Mouse (Mus musculus) intestine, postnatal 0 days (tissue): ENCODE results near the gene Ecpas. TPM values are rescaled to one million over a fixed set of nuclear protein-coding genes. Genes with fewer than 3 reads are reported as not detected.
A peak's percentile ranks its signal among the peaks of the same experiment; 100 is the strongest.

Experiments used
- ATAC-seq: fragments of 200-750 bp; cut with Nextera tagmentation; 2 replicates; pipeline ENCODE4 v1.8.0; 2017; ENCODE audit warnings: mild to moderate bottlenecking, moderate TSS enrichment, moderate library complexity
- H3K27ac ChIP-seq: fragments of 300-500 bp; sonication (generic); 2 replicates; pipeline ENCODE4 v1.5.1; 2014; ENCODE audit warnings: mild to moderate bottlenecking, low read depth, low read length, moderate library complexity
- H3K27me3 ChIP-seq: fragments of 300-500 bp; sonication (generic); replicated peaks from 2 replicates; pipeline ENCODE4 v1.6.1; 2014; ENCODE audit warnings: low read length, mixed read lengths; ENCODE audit not compliant: control insufficient read depth, insufficient read depth
- H3K36me3 ChIP-seq: fragments of 300-500 bp; sonication (generic); 2 replicates; pipeline ENCODE4 v1.6.1; 2014; ENCODE audit warnings: mild to moderate bottlenecking, moderate library complexity; ENCODE audit not compliant: control insufficient read depth, insufficient read depth
- H3K4me1 ChIP-seq: fragments of 300-500 bp; sonication (generic); replicated peaks from 2 replicates; pipeline ENCODE4 v1.6.1; 2014; ENCODE audit warnings: antibody characterized with exemption, low read length, mixed read lengths; ENCODE audit not compliant: control insufficient read depth, insufficient read depth
- H3K4me2 ChIP-seq: fragments of 300-500 bp; sonication (generic); replicated peaks from 2 replicates; pipeline ENCODE4 v1.6.1; 2014; ENCODE audit warnings: low read depth, mild to moderate bottlenecking, moderate library complexity
- H3K4me3 ChIP-seq: fragments of 300-500 bp; sonication (generic); 2 replicates; pipeline ENCODE4 v1.5.1; 2014; ENCODE audit warnings: low read depth, low read length
- H3K9ac ChIP-seq: fragments of 300-500 bp; sonication (generic); 2 replicates; pipeline ENCODE4 v1.6.1; 2014; ENCODE audit warnings: mild to moderate bottlenecking, low read depth, low read length
- H3K9me3 ChIP-seq: fragments of 300-500 bp; sonication (generic); 2 replicates; pipeline ENCODE4 v1.6.1; 2016; ENCODE audit warnings: mixed run types; ENCODE audit not compliant: control insufficient read depth
- CTCF ChIP-seq: sonication (generic); IDR thresholded peaks from 2 replicates; pipeline ENCODE4 v1.5.1; 2016; ENCODE audit warnings: low read depth, mild to moderate bottlenecking, control low read depth, antibody characterized with exemption, moderate library complexity
- WGBS: fragments of 180-500 bp; shearing (Covaris S2); extraction: QIAGEN DNeasy Blood & Tissue Kit; methylation state at CpG from one replicate; pipeline ENCODE4 v1.1.7; 2014; 5-methylcytosine and 5-hydroxymethylcytosine counted together
- polyA plus RNA-seq: library from polyadenylated mRNA; unstranded; fragments of >200 nt; fragmentation: Nextera tagmentation; extraction: Ambion mirVana; gene quantifications from 2 replicates; pipeline ENCODE4 v1.2.1, GENCODE M21; 2015

The Ecpas gene
- polyA plus RNA-seq, 1 experiment from 2014 or later: 14.4 TPM

- Histone ChIP-seq H3K9me3 (no peaks in the 10 kb centered on the region), H3K27me3 (no peaks in the 10 kb centered on the region), H3K4me1 (0 out of 2 replicates have a peak, but pooled peaks cover 7% of the 10 kb centered on the region), H3K4me2 (peak overlapping the region; percentile 76), H3K4me3 (no peak overlapping the region), H3K9ac (no peak overlapping the region), H3K36me3 (no peaks in the 10 kb centered on the region), H3K27ac (peak overlapping the region; percentile 99)
- TF ChIP-seq CTCF: no peak
- peak; percentile 80 for ATAC-seq
- 13% methylated on average over 3 of the region's 3 CpGs for WGBS
Measured at GRCm38 (mm10) chr4:58913336-58914026, 932 bp upstream of the Ecpas start.

- TF ChIP-seq CTCF: no peak
Measured at GRCm38 (mm10) chr4:58911831-58912628, 519 bp downstream of the Ecpas start.

GRCm38 (mm10) chr4:58911069-58911830, 1.3 kb downstream of the Ecpas start:
- H3K9me3 ChIP-seq: no peaks in the 10 kb centered on the region
- peak overlapping the region; percentile 76 for H3K4me2 ChIP-seq
- H3K27ac ChIP-seq: peak overlapping the region; percentile 99
- ATAC-seq: peak; percentile 37
- no peak for TF ChIP-seq CTCF
- 0 out of 2 replicates have a peak, but pooled peaks cover 7% of the 10 kb centered on the region for H3K4me1 ChIP-seq
- WGBS: under 1% methylated on average over 55 of the region's 56 CpGs
- H3K36me3 ChIP-seq: no peaks in the 10 kb centered on the region
- H3K4me3 ChIP-seq: peak overlapping the region; percentile 77
- peak overlapping the region; percentile 98 for H3K9ac ChIP-seq
- no peaks in the 10 kb centered on the region for H3K27me3 ChIP-seq

More at GRCm38 (mm10) chr4:58911831-58912628, 519 bp downstream of the Ecpas start:
- WGBS: under 1% methylated on average over 107 of the region's 126 CpGs
- Histone ChIP-seq H3K27ac (peak overlapping the region; percentile 99), H3K4me3 (peak overlapping the region; percentile 77), H3K9me3 (no peaks in the 10 kb centered on the region), H3K4me2 (peak overlapping the region; percentile 76), H3K36me3 (no peaks in the 10 kb centered on the region), H3K9ac (peak overlapping the region; percentile 98), H3K4me1 (0 out of 2 replicates have a peak, but pooled peaks cover 7% of the 10 kb centered on the region), H3K27me3 (no peaks in the 10 kb centered on the region)
- peak; percentile 57 for ATAC-seq

- Histone ChIP-seq H3K4me2 (peak overlapping the region; percentile 76), H3K9me3 (no peaks in the 10 kb centered on the region), H3K27ac (no peak overlapping the region), H3K9ac (peak overlapping the region; percentile 98), H3K27me3 (no peaks in the 10 kb centered on the region), H3K4me3 (peak overlapping the region; percentile 77), H3K36me3 (no peaks in the 10 kb centered on the region), H3K4me1 (0 out of 2 replicates have a peak, but pooled peaks cover 7% of the 10 kb centered on the region)
- WGBS: 32% methylated on average over 16 of the region's 16 CpGs
- no peak for TF ChIP-seq CTCF
- no peak for ATAC-seq
Measured at GRCm38 (mm10) chr4:58910175-58911068, 2.1 kb downstream of the Ecpas start.

- Histone ChIP-seq H3K27me3 (no peaks in the 10 kb centered on the region), H3K36me3 (no peaks in the 10 kb centered on the region), H3K4me1 (peaks cover 7% of the 10 kb centered on the region; the same call in 1 of the 2 replicates), H3K4me2 (no peak overlapping the region), H3K4me3 (no peak overlapping the region), H3K9ac (no peak overlapping the region), H3K27ac (no peak overlapping the region), H3K9me3 (no peaks in the 10 kb centered on the region)
- WGBS: 71% methylated on average over 1 of the region's 1 CpGs
- TF ChIP-seq CTCF: no peak
- no peak for ATAC-seq
Measured at GRCm38 (mm10) chr4:58907453-58907852, 5.1 kb downstream of the Ecpas start.
